Mouse (Mus musculus): Measurements from ENCODE around the gene Ccin.
A peak's percentile ranks its signal among the peaks of the same experiment; 100 is the strongest.

The Ccin gene

DNA sequence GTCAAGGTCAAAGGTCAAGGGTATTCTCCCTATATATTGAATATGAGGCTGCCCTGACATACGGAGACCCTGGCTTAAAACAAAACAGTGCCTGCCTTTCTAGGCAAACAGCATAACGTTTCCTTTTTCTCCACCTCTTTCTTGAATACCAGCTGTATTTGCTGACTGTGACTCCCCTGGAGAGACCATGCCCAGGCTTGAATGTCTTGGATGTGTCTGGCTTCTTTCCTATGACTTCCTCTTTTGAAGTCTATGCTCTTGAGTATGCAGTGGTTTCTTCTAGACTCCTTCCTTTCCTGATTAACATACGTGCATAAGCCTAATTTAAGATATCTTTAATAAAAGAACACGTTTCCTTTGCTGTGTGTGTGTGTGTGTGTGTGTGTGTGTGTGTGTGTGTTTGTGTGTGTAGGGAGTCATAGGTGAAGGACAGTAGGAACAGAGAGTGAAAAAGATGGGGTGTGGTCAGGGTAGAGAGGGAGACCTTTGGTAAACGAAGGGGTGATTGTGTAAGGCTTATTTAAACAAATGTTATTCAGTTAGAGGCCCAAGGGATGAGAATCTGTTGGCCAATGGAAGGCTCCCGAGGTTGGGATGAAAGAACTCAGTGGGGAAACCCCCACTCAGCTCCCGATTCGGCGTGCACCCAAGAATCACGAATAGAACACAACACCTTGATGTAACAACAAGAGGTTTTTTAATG is 8.2 kb upstream of the Ccin start:
- no peak for DNase-seq (ENCODE audit: low read depth)

DNA sequence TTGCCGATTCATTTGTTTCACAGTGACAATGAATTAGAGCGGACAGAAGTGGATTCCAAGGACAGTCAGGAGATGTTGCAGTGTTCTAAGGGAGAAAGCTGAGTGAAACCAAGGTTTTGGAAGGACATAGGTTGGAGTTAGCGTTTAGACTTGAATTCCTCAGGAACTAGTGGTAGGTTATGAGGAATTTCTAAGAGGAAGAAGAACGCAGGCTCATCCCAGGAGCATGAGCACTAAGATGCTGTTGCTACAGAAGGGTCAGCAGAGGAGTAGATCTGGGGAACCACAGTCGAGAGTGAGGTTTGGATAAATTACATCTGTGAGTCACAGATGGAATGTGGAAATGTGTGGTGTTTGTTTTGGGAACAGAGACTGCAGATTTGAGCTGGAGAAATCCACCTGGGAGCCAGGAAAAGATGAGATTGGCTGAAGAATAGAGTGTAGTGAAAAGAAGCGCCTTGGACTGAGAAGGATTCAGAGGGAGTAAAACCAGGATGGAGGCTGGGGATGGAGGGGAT is 7.0 kb upstream of the Ccin start:
- DNase-seq (ENCODE audit: low read depth) = no peak

DNA sequence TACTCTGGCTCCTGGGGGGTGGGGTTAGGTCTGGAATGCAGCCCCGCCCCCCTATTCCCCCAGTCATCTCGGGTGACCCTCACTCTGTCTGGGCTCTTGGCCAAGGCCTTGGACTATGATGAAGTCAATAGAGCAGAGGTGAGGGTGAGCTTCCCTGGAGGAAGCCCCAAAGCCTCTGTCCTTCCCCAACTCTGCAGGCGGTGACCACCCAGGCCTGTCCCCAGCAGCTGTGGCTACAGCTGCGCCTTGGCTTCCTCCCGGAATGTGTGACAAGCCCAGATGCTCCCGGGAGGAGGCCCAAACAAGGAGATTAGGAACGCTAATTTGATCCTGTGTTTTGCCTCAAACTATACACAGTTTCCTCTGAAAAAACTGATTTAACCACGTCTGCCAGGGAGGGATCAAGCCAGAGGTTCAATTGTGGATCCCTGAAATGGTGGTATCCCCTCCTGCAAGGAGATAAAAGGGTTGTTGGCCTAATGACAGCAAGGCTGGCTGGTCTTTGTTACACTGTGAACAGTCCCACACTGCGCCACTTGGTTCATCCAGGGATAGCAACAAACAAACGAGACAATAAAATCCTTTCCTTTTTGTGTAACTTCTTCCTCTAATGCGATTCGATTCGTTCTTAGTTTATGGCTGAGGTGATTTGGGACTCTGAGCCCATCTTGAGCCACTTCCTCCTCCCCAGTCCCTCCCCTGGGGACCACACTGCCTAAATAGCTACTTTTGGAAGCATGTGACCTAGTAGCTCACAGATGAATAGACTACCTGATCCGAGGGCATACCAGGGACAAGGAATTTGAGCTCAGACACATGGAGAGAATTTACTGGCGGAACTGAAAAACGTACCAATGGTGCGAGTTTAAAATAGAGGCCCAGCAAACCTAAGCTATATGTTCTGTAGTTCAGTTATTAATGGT is 4.5 kb upstream of the Ccin start:
- no peak for DNase-seq (ENCODE audit: low read depth)

DNA sequence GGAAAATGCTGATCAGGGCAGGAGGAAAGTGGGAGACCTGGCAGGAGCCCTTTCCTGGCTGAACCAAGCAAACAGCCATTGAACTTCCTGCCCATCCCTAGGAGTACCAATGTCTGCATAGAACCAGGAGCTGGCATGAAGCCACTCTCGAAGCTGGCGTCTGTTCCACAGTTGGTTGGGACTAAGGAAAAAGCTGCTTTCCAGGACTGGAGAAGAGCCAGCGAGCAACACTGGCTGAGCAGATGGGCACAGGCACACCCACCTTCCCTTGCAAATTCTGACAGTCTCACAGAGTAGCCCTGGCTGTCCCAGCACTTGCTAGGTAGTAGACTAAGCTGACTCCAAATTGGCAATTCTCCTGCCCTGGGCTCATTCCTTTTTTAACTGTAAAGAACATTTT is 3.5 kb upstream of the Ccin start:
- DNase-seq (ENCODE audit: low read depth) = no peak

DNA sequence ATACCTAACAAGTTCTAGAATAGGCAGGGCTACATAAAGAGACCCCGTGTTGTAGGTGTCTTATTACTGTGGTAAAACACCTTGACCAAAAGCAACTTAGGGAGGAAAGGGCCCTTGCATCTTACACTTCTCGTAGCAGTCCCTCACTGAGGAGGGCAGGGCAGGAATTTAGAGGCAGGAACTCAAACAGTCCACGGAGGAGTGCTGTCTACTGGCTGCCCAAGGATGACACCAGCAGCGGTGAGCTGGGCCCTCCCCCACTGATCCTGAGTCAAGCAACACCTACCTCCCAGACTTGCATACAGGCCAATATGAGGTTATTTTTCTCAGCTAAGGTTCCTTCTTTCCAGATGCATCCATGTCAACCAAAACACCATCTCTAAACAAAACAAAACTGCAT is 3.0 kb upstream of the Ccin start:
- DNase-seq (ENCODE audit: low read depth) = no peak

DNA sequence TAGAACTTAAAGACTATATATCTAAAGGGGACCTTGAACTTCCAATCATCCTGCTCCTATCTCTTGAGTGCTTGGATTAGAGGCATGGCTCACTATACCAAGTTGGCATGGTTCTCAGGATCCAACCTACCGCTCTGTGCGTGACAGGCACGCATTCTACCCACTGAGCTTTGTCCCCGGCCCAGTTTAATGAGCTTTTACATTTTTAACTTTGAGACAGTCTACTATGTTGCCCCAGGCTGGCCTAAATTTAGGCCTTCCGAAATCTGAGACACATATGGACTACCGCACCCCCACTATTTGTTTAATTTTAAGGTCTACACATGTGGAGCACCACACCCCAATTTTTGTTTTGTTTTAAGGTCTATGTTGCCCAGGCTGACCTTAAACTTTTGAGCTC is 2.4 kb upstream of the Ccin start:
- DNase-seq (ENCODE audit: low read depth) = no peak

DNA sequence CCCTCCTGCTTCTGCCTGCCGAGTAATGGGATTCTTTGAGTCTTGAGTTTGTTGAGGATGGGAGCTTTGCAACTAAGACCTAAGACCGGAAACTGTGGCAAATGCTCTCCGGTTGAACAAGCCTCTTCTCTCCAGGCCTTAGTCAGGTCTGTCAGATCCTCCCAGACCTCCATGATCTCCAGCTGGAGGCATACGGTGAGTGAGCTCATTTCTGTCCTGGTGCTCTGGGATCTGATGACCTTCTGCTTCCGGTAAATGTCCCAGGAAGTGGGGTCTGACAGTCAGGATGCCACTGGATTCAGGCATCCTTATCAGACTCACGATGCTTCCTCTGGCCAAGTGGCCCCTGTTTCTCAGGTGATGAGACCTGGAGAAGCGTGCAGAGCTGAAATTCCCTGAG is 2.0 kb upstream of the Ccin start:
- DNase-seq (ENCODE audit: low read depth) = no peak

DNA sequence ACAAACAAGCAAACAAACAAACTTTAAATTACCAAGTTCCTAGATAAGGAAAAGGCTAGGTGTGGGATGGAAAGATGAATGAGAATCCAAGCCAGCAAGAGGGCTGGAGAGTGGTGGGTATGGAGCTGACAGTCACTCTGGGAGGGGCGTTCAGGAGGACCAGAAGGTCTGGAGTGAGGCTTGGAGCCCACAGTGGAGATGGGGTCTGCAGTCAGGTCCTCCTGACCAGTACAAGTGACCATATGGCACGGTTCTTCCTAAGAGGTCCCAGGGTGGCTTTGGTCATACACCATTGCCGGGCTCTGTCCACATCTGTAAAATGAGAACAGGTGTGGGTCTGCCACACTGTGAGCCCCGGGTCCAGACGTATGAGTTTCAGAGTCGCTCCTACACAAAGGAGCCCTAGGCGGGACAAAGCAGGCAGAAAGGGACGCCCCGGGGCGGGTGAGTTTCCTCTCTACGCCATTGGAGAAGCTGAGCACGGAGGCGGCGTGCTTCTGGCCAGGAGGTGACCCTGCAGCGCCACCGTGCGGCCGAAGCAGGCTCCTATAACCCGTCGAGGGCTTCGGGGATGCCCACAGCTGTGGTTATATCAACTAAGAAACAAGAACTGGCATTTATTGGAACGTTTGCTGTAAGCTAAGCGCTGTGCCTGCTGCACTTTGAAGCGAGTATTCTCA is 1.1 kb upstream of the Ccin start:
- DNase-seq (ENCODE audit: low read depth) = peak; percentile 96

DNA sequence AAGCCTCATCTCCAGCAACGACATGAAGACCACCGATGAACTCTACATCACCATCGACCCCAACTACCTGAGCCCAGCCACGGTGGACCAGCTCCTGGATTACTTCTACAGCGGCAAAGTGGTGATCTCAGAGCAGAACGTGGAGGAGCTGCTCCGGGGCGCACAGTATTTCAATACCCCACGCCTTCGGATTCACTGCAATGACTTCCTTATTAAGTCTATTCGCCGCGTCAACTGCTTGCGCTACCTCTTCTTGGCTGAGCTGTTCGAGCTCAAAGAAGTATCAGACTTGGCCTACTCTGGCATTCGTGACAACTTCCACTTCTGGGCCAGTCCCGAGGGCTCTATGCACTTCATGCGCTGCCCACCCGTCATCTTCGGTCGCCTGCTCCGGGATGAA is 473 bp downstream of the Ccin start:
- DNase-seq (ENCODE audit: low read depth) = no peak

DNA sequence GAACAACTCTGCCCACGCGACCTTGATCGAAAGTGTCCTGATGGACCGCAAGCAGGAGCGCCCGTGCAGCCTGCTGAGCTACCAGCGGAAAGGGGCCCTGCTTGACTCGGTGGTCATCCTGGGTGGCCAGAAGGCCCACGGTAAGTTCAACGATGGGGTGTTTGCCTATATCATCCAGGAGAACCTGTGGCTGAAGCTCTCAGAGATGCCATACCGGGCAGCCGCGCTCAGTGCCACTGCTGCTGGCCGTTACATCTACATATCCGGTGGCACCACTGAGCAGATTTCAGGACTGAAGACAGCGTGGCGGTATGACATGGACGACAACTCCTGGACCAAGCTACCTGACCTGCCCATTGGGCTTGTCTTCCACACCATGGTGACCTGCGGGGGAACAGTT is 1.0 kb downstream of the Ccin start:
- DNase-seq (ENCODE audit: low read depth) = no peak

DNA sequence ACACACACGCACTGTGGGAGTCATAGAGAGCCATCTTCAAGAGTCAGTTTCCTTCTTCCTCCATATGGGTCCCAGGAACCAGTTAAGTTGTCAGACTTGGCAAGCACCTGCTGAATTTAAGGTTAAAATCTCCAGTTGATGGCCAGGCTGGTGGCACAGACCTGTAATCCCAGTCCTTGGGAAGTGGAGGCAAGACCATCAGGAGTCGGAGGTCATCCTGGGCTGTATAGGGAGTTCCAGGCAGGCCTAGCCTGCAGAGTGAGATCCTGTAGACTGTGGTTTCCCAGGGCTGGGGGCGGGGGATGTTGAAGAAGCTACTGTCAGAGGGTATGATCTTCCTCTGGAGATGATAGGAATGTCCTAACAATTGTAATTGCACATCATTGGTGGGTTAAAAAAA is 5.7 kb downstream of the Ccin start:
- DNase-seq (ENCODE audit: low read depth) = no peak

DNA sequence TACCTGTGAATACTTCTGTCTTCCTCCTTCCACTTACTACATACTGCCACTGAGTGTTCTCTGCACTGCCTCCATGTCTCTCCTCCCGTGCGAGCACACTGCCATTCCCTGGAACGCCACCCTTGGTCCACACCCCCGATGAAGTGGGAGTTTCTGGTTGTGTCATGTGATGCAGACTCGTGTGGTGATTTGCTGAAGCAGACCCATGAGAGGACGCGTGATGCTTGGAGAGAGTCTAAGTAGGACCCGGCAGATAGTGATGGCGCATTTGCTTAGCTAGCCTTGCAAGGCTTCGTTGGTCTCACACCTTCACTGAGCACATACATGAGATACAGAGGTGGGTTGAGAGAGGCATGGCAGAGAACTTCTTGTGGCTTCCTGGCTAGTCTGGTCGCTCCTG is 9.8 kb downstream of the Ccin start:
- no peak for DNase-seq (ENCODE audit: low read depth)

DNA sequence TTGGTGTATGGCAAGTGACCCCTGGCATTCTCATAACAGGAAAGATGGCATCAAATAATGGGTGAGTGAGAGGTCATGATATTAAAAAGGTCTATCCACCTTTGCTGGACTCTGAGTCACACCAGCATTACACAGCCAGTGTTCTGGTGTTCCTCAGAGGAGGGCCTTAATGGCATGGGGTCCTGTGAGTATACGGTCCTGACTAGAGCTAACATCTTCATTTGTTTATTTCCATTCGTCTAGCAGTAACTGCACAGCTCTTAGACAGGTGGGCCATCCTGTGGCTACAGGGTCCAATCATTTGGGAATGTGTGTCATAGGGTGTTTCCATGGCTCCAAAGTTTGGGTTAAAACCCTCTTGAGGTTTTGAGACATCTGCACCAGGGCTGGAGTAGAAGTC is 11.1 kb downstream of the Ccin start:
- DNase-seq (ENCODE audit: low read depth) = no peak

DNA sequence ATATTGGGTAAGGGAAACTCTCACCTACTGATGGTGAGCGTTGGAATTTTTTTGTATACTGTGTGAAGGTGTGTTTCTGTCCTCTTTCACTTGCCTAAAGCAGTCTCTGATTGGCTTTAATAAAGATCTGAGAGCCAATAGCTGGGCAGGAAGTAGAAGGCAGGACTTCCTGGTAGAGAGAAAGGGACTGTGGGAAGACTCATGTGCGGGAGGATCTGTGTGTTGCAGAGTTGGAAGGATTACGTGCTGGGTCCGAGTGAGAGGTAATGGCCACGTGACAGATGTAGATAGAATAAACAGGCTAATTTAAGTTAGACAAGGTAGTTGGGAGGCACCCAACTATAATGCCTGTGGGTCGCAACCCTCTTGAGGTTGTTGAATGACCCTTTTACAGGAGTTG is 20.3 kb downstream of the Ccin start:
- no peak for DNase-seq (ENCODE audit: low read depth)

DNA sequence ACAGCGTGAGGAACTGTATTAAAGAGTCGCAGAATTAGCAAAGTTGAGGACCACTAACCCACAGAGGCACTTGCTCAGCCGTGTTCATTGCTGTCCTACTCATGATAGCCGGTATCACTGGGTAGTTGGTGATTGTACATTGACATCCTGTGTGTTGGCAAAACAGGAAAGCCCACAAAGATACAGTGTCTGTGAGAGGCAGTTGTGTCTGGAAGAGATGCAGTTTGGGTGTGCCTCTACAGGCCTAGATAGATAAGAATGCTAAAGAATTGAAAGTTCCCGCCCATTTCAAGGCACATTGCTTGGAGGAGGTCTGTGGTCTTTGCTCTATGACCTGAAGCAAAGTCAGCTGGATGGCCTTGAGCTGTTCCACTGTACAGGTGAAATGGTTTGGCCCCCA is 20.8 kb downstream of the Ccin start, which contains the start of gene Clta:
TSS of gene Clta (plus strand) at position 327 of the 400 bp plus-strand sequence.
- no peak for DNase-seq (ENCODE audit: low read depth)

DNA sequence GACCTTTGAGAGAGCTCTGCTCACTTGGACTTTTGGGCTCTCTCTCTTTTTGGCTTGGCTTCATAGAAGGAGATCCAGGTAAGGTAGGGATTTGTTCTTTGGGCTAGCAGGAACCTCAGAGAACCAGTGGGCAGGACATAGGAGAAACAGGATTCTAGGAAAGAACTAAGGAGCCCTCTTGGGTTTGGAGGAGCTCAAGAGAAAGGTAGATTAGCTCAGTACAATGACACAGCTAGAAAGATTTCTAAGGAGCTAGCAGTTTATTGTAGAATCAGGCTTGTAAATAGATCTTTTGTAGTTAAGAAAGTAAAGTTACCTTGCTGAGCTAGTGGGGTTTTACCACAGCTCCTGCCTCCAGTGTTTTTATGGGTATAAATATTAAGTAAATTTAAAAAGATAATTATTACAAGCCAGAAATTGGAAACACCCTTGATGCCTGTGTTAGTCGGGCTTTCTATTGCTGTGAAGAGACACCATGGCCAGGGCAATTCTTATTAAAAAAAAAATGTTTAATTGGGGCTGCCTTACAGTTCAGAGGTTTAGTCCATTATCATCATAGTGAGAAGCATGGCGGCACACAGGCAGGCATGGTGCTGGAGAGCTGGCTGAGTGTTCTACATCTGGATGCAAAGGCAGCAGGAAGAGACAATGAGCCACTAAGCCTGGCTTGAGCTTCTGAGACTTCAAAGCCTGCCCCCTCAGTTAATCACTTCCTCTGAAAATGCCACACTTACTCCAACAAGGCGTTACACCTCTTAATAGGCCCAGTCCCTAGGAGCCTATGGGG is 21.5 kb downstream of the Ccin start:
- DNase-seq (ENCODE audit: low read depth) = no peak

DNA sequence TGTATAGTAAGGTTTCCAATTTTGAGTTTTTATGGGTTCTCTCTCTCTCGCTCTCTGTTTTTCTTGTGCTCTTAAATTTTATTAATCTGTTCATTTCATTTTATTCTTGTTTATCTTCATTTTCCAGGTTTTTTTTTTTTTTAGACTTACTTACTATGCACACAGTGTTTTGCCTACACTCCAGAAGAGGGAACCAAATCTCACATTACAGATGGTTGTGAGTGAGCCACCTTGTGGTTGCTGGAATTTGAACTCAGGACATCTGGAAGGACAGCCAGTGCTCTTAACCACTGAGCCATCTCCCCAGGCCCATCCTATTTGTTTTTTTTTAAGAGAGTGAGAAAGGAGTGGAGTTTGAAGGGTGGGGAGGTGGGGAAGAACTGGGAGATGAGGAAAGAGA is 26.9 kb downstream of the Ccin start:
- DNase-seq (ENCODE audit: low read depth) = peak; percentile 53

DNA sequence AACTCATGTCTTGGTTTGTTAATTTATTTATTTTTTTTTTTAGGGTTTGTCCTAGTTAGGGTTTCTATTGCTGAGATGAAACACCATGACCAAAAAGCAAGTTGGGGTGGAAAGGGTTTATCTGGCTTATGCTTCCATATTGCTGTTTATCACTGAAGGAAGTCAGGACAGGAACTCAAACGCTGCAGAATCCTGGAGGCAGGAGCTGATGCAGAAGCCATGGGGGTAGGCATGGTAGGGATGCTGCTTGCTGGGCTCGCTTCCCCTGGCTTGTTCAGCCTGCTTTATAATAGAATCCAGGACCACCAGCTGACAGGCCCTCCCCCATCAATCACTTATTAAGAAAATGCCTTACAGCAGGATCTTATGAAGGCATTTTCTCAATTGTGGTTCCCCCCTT is 27.6 kb downstream of the Ccin start:
- DNase-seq (ENCODE audit: low read depth) = no peak

DNA sequence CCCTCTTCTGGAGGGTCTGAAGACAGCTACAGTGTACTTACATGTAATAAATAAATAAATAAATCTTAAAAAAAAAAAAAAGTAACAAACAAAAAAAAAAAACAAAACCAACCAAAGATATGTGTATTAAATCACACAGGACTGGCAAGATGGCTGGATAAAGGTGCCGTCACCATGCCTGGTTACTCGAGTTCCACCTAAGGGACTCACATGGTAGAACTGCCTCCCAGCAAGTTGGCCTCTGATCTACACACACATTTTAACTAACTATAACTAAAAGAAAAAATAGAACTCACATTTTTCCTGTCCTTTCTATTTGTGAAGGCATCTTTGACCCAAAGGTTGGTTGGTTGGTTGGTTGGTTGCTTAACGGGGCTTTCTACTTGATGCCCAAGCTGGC is 28.5 kb downstream of the Ccin start:
- DNase-seq (ENCODE audit: low read depth) = no peak

DNA sequence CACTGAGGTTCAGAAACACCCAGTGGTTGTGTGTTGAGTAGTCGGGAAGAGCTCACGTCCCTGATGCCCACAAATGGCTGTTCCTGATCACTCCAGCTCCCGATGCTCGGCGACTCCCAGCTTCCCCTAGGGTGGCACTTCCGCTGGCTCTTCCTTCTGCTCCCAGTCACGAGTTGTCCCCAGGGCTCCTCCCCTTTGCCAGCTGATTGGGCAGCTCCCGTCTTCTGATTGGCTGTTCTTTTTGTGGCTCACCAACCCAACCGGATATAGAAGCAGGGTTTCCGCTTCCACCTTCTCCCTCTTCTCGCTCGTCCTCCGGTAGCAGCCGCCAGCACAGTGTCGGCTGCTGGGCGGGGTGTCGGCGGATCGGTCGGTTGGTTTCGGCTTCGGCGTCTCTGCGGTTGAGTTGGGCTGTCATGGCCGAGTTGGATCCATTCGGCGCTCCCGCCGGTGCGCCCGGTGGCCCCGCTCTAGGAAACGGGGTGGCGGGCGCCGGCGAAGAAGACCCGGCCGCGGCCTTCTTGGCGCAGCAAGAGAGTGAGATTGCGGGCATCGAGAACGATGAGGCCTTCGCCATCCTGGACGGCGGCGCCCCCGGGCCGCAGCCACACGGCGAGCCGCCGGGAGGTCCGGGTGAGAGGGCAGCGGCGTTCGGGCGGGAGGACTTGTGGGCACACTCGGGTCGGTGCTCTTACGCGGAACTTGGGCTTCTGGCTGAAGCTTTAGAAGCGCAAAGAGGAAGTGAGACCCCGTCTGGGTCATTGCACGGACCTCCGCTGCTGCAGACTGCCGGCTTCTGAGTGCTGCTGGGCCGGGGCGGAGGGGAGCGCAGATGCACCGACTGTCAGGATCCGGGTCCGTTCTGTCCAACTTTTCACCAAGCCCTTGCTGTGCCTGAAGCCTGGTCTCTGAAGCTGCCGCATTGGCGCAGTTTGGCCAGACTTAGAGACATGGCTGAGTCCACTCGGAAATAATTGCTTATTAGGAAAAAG is 29.4 kb downstream of the Ccin start:
- DNase-seq (ENCODE audit: low read depth) = peak; percentile 95

Data from induced T-regulatory cell, adult 2 months (primary cell).